Mouse (Mus musculus): ENCODE results near the gene Btbd11.

The Btbd11 gene

DNA sequence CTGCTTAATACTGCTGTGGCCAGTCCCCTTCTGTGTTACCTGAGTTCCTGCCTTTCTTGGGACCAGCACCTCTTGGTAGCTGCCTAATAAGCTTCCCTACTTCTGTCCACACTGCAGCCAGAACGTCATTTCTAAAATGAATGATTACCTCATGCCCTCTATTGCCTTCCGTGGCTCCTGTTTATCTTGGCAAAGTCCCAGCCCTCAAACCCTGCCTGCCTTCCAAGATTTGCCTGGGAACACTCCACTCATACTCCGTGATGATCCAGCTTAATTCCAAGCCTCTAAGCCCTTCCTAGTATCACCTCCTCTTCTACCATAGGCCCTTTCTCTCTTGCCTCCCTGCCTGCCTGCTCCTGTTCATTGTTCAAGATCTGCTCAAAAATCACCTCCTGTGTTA lies 94.5 kb downstream of the Btbd11 start:
- no peak for DNase-seq (ENCODE audit: low spot score)

DNA sequence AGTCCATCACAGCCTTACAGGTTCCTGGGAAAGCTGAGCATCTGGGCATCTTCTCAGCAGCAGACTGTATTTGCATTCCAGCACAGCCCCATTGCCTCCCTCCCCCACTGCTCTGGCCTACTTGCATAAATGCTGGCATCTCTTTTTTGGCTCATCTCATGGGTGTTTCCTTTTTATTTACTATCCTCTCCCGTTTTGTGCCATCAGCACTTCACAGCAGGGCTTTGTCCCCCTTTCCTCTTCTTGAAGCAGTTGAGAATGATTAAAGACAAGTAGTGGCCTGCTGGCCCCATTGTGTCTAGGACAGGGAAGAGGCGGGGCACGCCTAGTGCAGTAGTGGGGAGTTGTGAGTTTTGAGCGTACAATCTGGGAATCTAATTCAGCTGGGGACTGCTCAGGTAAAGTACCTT lies 95.5 kb downstream of the Btbd11 start:
- DNase-seq (ENCODE audit: low spot score) = no peak

DNA sequence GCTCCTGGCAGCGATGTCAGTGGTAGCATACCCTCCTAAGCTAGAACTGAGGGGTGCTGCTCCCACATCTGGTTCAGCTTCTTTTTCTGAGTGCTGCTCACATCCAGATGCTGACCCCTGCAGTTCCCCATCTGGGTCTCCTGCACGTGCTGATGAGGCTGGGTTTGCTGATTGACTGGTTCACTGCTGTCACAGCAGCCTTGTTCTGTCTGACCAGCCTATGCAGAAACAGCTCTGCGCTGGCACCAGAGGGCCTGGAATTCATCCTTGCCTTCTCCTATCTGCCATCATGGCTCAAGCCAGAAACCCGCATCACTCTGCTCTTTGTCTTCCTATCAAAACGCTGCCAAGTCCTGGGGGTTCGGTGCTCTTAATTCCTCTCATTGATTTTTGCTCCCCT lies 95.9 kb downstream of the Btbd11 start:
- DNase-seq (ENCODE audit: low spot score) = no peak

DNA sequence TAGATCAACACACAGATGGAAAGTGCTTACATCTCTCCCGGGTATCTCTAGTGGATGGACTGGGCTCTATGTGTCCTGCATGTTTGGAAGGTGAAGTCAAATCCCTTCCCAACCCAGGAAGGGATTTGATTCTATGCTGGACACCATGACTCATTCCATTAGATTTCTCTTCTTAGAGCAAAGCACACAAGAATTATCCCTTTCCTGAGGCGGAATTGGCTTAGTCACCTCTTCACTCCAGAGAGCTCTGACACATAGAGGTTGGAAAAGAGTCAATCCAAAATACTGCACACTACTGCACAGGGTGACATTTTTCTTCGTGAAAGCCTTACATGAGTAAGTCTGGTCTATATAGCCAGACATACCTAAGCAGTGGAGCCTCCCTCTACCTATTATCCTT lies 99.8 kb downstream of the Btbd11 start:
- DNase-seq (ENCODE audit: low spot score) = no peak

DNA sequence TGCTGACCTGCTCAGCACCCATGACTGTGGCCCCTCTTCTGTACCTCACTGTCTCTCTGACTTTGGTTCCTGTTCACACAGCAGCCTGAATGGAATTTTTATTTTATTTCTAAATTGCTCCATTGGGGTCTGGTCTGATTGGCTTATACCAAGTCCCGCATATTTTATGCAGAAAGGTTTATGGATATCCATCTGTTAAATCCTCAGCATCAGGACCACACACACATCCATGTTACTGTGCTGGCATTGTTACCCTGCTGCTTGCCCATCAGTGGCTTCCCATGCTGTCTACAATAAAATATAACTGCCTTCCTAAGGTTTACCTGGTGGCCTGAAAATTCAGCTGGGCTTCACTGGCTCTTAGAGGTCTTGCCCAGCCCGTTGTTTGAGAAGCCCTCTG lies 106.0 kb downstream of the Btbd11 start:
- no peak for DNase-seq (ENCODE audit: low spot score)

DNA sequence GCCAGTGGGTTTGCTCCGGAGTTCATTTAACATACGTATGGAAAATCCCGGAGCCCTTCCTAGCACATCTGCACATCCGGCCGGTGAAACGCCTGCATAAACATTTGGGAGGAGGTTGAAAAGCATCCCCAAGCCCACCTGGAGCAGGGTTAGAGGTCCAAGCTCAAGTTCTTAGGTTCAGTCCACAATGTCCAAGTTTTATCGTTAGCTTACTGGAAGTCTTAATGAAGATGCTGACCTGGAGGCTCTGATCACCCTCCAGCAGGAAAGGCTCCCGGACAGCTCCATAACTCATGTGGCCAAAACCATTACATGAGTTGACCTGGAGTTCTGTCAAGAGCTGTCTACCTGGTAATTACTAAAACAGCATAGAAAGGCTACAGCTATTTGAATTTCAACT lies 109.7 kb downstream of the Btbd11 start:
- DNase-seq (ENCODE audit: low spot score) = no peak

DNA sequence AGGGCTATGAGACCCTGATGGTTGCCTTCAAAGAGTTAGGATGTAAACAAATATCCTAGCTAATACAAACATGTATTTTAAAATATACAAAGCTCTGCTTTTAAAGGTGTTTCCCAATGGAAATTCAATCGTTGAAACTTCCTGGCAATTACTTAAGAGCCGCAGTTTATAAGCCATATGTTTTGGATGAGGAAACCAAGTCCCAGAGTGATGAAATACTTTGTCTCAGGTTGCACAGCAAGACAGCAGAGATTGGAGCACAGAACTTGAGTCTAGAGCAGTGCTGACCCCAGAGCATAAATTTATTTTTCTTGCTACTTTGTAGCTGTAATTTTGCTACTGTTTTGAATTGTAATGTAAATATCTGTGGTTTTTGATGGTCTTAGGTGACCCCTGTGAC lies 110.4 kb downstream of the Btbd11 start:
- no peak for DNase-seq (ENCODE audit: low spot score)

DNA sequence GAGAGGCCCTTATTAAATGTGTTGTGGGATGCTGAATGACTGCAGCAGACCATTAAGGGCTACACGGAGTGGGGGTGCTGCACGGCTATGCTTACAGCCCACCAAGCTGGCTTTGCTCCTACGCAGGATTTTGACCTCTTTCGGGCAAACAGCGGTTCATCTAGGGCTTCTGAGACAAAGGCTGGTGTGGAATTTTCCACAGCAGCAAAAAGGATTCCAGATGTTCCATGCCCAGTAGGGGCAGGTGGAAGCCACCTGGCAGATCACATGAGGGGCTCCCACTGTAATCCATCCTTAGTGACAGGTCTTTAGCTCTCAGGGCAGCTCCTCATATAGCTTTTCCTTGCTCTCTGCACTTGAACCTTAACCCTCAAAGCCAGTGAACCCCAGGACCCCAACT lies 111.3 kb downstream of the Btbd11 start:
- DNase-seq (ENCODE audit: low spot score) = no peak

DNA sequence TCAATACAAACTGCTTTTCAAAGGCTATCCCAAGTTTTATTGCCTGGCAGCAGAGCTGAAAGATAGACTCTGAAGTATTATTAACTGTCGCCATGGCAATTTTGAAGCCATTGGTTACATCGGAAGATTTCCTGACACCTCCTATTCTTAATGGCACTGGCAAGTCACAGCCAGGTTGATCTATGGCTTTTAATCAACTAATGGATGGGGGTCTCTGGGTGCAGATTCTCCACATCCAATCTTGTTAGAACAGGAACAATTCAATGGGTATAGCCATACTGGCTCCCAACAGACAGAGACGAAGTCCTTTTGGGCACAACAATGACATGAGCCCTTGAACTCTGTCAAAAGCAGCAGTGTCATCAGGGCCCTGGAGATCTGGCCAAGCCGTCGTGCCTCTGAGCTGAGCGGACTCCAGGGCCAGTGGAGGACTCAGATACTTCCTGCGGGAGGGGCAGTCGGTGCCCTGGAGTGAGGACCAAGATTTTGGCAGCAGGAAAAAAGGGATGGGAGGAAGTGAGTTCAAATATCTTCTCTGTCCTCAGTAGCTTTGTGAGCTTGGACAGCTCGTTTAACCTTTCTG lies 114.0 kb downstream of the Btbd11 start:
- no peak for DNase-seq (ENCODE audit: low spot score)

DNA sequence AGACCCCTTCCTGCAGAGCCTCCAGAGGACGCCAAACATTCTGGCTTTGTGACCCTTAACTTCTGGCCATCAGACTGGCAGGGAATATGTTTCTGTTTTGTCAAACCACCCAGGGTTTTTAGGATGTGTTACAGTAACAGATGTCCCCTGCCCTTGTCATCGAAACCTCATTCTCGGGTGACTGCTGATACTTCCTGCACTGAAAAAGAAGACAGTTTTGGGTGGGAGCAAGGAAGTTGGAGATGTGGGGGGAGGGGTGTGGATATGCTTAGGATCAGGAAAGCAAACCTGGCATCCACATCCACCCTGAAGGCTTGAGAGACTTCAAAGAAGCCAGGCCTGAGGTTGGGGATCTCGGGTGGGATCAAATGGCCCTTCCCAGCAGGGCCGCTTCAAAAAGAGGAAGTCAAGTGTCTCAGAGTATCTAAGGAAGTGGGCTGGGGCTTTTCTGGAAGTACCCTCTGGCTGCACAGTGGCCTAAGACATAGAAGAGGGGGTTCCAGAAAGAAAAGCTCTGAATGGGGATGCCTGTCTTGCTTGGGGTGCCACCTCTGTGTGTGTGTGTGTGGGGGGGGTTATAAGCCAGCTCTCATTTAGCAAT lies 115.5 kb downstream of the Btbd11 start:
- no peak for DNase-seq (ENCODE audit: low spot score)

DNA sequence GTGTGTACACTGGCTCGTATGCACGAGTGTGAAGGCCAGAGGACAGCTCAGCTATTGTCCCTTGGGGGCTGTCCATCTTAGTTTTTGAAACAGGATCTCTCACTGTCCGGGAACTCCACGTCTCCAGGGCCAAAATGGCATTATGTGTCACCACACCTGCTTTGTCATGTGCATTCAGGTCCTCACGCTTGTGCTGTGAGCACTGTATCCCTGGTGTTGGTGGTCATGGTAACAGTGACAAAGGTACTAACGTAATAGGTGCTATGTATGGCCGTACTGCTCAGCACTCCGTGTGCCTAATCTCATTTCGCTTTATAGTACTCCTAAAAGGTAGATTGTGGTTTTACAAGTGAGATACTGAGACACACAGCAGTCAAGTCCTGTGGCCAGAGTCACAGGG lies 116.0 kb downstream of the Btbd11 start:
- no peak for DNase-seq (ENCODE audit: low spot score)

DNA sequence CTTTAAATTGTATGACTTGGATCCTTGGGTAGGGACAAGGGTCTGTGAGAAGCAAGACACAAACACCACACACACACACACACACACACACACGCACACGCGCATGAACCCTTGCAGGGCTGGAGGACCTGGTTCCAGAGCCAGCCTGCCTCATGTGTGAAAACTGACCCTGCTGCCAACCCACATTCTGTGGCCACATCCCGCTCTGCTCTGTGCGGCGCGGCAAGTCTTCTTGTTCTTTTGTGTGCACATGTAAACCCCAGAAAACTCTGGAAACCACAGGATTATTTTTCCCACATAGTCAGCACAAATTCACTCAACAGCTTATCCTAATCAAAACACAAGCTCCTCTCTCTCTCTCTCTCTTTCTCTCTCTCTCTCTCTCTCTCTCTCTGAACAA lies 116.8 kb downstream of the Btbd11 start:
- no peak for DNase-seq (ENCODE audit: low spot score)

DNA sequence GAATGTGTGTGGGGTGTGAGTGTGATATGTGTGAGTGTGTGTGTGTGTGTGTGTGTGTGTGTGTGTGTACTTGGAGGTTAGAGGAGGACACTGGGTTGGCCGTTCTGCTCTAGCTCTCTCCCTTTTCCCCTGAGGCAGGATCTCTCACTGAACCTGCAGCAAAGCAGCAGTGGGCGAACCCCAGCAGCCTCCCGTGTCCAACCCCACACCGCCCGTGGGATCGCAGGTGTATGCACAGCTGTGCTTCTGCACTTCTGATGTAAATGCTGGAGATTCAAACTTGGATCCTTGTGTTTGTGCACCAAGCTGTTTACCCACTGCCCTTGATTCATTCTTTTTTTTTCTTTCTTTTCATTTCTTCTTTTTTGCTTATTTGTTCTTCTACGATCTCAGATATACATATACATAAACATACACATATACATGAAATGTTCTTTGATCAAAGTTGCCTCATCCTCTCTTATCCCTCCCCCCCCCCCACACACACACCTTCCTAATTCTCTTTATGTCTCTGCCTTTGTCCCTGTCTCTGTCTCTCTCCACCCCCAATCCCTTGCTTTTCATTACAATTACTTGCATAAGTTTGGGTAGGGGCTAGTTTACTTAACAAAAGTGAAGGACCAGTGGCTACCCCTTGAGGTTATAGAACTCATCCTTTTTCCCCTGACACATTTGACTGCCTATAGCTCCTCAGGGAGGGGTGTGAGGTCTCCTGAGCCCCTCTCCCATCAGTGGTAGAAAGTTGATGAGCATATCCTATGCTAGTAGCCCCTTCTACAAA lies 120.8 kb downstream of the Btbd11 start:
- DNase-seq (ENCODE audit: low spot score) = no peak

DNA sequence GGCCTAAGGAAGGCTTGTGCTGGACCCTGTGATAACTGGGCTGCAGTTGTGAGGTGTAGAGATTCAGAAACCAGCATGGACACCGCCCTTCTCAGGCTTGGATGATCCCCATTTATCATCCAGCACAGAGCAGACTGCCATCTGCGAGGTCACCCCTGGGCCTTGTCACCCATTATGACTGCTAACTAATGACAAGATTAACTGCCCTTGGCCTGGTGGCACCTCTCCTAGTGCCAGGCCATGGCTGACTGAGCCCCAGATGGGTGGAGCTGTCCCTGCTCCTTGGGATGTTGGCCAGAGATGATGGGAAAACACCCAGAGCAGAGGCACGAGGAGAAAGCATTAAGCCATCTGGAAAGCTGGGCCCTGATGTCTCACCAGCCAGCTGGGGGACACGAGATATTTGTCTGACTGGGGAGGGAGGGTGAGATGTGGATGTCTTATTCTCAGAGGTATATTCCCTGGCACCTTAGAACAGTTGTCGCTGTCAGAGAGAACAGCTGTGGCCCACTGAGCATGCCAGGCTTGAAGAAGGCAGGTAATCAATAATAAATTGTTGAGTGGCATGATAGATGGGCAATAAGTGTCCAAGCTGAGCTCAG lies 121.7 kb downstream of the Btbd11 start:
- no peak for DNase-seq (ENCODE audit: low spot score)

DNA sequence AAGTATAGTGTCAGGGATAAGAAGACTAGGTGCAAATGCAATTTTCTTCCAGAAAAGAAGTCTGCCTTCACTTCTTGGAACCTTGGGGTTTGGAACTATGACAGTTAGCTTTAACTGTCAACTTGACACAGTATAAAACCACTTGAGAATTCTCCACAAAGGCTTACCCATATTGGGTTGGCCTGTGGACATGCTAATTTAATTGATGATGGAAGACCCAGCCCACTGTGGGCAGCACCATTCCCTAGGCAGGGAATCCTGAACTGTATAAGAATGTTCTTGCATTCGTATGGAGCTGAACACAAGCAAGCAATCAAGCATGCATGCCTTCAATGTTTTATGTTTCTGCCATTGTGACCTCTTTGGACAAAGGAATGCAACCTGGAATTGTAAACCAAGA lies 122.4 kb downstream of the Btbd11 start:
- DNase-seq (ENCODE audit: low spot score) = no peak

DNA sequence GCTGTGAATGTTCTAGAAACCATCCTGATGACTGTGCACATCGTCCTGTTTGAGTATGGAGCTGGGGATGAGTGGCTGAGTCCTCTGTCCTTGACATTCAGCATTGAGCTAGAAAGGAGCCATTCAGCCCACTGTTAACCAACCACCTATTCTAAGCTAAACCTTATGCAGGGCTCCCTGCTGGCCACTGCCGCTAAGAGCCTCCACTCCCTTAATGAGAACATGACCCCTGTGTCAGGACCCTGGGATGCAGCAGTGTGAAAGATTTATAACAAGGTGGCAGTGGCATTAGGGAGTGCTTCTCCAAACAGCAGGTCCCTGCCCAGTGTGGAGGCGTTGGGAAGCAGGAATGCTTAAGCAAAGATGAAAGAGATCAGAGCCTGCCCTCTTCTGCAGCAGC lies 123.7 kb downstream of the Btbd11 start:
- no peak for DNase-seq (ENCODE audit: low spot score)

DNA sequence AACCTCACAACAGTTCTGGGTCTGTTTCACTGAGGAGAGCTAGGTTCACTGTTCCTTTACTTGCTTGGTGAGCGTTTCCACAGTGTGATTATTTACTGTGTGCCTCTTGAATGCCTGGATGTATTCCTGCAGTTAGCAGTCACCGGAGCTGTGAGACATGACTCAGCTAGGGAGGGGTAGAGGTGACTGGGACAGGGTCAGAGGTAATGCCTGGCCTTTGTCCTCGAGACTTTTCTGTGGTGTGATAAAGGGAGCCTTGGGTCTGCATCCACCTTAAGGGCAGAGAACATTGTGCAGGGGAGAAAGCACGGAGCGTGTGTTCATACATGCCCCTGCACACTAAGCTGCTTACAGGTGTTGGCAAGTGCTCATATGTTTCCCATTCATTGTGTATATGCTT lies 126.2 kb downstream of the Btbd11 start:
- no peak for DNase-seq (ENCODE audit: low spot score)

DNA sequence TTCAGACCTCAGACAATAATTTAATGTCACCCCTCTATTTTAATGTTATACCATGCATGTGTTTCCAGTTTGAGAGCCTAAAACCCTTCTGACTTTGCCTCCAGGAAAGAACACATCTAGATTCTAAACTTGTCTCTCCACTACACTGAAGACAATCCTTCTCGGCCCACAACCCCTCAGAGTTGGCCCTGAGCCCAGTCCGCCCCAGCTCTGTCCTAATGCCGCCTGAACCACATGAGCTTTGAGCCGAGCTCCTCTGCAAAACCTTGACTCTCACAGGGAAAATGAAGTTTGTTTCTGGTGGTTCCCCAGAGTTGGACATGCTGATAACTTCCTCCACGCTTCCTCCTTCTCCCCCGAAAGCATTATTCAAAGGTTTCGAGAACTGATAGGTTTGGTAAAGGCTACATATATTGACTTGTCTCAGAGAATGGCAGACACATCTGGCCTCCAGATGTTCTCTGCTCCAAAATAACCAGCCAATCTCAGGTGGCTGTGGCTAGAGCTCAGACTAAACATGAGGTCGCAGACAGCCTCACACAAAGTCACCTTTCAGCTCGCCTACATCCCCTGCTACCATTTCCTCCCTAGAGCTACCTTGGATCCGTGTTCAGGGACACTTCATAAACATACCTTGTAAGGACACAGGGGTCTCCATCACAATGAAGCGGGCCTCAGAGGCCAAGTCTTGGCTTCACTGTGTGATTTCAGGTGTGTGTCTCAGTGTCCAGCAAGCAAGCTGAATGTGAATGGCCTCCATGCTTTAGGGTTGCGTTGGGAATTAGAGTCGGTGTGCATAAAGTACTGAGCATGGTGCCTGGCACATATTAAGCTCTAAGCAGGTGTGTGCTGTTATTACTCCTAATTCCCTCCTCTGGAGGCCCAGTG lies 130.9 kb downstream of the Btbd11 start:
- no peak for DNase-seq (ENCODE audit: low spot score)

DNA sequence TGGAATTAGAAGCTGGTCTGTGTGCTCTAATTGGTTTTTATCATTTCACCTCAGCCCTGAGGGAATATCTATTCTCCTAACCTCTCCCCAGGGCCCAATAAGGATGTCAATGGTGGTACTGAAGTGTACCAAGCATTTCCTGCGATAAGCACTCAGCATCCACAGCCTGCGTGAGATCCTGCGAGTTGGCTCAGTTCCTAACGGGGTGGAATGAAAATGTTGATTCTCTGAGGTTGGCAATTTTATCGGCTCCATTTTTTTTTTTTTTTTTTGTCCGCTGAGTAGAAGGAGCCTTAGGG lies 131.4 kb downstream of the Btbd11 start:
- DNase-seq (ENCODE audit: low spot score) = no peak

DNA sequence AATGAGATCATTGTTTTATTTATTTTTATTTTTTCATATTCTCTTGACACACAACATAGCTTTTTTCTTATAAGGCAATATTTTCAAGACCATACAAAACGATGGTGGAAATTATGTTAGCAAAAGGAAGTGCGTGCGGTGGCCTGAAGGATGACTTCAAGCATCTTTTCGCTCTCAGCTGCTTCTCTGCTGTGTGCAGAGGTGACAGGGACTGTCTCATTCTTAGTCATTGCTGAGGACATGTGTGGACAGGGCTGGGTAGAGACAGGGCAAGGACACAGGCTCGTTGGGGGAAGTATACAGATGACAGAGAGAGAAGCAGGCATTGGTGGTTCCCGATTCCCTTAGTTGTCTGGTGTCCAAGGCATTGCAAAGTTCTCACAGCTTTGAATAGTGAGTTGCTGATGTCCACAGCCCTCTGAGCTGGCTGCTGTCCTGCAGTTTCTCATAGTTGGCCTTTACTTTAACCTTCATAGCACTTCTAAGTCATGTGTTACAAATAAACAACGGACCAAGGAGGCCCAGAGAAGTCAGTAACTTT lies 135.7 kb downstream of the Btbd11 start:
- DNase-seq (ENCODE audit: low spot score) = no peak

DNA sequence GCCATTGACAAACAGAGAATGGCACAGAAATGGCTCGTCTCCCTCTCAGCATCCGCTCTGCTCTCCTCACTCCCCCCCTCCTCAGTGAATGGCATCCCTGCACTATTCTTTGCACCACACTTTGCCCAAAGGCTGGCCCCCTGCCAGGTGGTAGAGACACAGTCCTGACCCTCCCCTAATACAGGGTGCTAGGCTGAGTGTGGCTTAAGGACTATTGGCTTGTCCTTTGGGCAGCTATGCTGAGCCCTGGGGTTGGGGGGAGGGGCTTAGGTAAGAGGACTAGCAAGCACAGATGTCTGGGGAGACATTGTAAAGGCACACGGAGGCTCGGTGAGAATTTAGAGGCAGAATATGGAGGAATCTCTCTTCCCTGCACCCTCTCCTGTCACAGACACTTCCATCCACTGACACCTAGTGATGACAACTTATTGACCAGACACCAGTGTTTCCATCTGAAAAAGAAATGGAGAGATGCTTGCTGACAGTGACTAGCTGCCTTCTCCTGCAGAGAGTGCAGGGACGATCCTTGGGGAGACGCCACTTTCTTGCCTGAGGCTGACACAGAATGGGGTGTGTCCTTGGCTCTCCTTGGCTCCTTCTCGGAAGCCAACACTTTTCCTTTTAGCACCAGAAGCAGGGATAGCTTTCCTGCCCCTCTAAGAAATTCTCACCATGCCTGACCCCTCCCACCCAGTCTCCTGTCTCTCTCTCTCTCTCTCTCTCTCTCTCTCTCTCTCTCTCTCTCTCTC lies 138.8 kb downstream of the Btbd11 start:
- DNase-seq (ENCODE audit: low spot score) = no peak

DNA sequence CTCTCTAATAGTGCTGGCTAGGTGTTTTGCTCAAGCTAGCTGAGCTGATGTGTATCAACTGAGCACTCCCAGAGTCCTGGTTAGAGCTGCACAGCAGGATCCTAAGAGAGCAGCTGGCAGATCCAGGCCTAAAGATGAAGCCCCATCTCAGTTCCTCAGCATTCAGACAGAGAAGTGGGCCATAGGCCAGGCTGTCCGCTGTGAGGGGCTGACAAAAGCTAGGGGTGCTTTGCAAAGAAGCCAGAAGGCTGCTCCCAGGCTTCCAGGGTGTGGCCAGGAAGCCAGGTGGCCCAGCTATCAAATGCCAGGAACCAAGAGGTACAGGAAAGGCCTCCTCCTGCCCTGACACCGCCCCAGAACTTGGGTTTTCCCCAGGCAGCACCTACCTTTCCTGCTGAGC lies 140.0 kb downstream of the Btbd11 start:
- DNase-seq (ENCODE audit: low spot score) = no peak

All from ovary, postnatal 10 days (tissue).